Mouse (Mus musculus): ENCODE results near the gene Abca1. TPM values are rescaled to one million over a fixed set of nuclear protein-coding genes. Genes with fewer than 3 reads are reported as not detected.

Gene Abca1
- total and polyA plus RNA-seq, 2 experiments from 2014 or later: 8.8 to 43.5 TPM

GRCm38 (mm10) chr4:53137087-53137486 is 22.6 kb downstream of the Abca1 start:
- no peak for ATAC-seq
- no peak overlapping the region for H3K27ac ChIP-seq
- no peaks in the 10 kb centered on the region for H3K27me3 ChIP-seq (ENCODE audit: insufficient read depth, low read length)
- no peak overlapping the region for H3K4me2 ChIP-seq (ENCODE audit: low read depth, low read length)
- no peaks in the 10 kb centered on the region for H3K4me1 ChIP-seq (ENCODE audit: insufficient read depth, low read length)
- H3K4me3 ChIP-seq (ENCODE audit: low read length): no peak overlapping the region
- DNase-seq (ENCODE audit: low spot score): no peak
- no peaks in the 10 kb centered on the region for H3K36me3 ChIP-seq (ENCODE audit: insufficient read depth, low read length)
- 79% methylated on average over 2 of the region's 2 CpGs for WGBS
- H3K9me3 ChIP-seq (ENCODE audit: low read length): no peaks in the 10 kb centered on the region
- no peak overlapping the region for H3K9ac ChIP-seq (replicated peaks; ENCODE audit: low read length)
- TF ChIP-seq CTCF (IDR thresholded peaks at IDR 0.05; ENCODE audit: low read depth): no peak

GRCm38 (mm10) chr4:53134816-53135215 is 24.9 kb downstream of the Abca1 start:
- TF ChIP-seq CTCF (IDR thresholded peaks at IDR 0.05; ENCODE audit: low read depth): no peak

GRCm38 (mm10) chr4:53133995-53134394 is 25.7 kb downstream of the Abca1 start:
- Histone ChIP-seq H3K4me3 (ENCODE audit: low read length) (no peak overlapping the region), H3K4me1 (ENCODE audit: insufficient read depth, low read length) (no peaks in the 10 kb centered on the region), H3K27me3 (ENCODE audit: insufficient read depth, low read length) (no peaks in the 10 kb centered on the region), H3K36me3 (ENCODE audit: insufficient read depth, low read length) (peaks cover 3% of the 10 kb centered on the region; the same call in 1 of the 2 replicates), H3K27ac (no peak overlapping the region), H3K4me2 (ENCODE audit: low read depth, low read length) (no peak overlapping the region), H3K9ac (replicated peaks; ENCODE audit: low read length) (no peak overlapping the region), H3K9me3 (ENCODE audit: low read length) (no peaks in the 10 kb centered on the region)
- 83% methylated on average over 4 of the region's 4 CpGs for WGBS
- ATAC-seq: no peak
- no peak for DNase-seq (ENCODE audit: low spot score)
- TF ChIP-seq CTCF (IDR thresholded peaks at IDR 0.05; ENCODE audit: low read depth): no peak

More at GRCm38 (mm10) chr4:53134816-53135215, 24.9 kb downstream of the Abca1 start:
- WGBS: 73% methylated on average over 7 of the region's 7 CpGs
- peaks cover 2% of the 10 kb centered on the region; the same call in 1 of the 2 replicates for H3K36me3 ChIP-seq (ENCODE audit: insufficient read depth, low read length)
- no peak overlapping the region for H3K9ac ChIP-seq (replicated peaks; ENCODE audit: low read length)
- H3K27me3 ChIP-seq (ENCODE audit: insufficient read depth, low read length): no peaks in the 10 kb centered on the region
- no peaks in the 10 kb centered on the region for H3K4me1 ChIP-seq (ENCODE audit: insufficient read depth, low read length)
- ATAC-seq: no peak
- H3K4me2 ChIP-seq (ENCODE audit: low read depth, low read length): no peak overlapping the region
- DNase-seq (ENCODE audit: low spot score): no peak
- H3K27ac ChIP-seq: no peak overlapping the region
- H3K4me3 ChIP-seq (ENCODE audit: low read length): no peak overlapping the region
- H3K9me3 ChIP-seq (ENCODE audit: low read length): no peaks in the 10 kb centered on the region

GRCm38 (mm10) chr4:53131538-53131937 is 28.2 kb downstream of the Abca1 start:
- Histone ChIP-seq H3K9ac (replicated peaks; ENCODE audit: low read length) (no peak overlapping the region), H3K9me3 (ENCODE audit: low read length) (no peaks in the 10 kb centered on the region), H3K27ac (no peak overlapping the region), H3K4me2 (ENCODE audit: low read depth, low read length) (no peak overlapping the region), H3K36me3 (ENCODE audit: insufficient read depth, low read length) (peaks cover 3% of the 10 kb centered on the region; the same call in 1 of the 2 replicates), H3K4me1 (ENCODE audit: insufficient read depth, low read length) (no peaks in the 10 kb centered on the region), H3K27me3 (ENCODE audit: insufficient read depth, low read length) (no peaks in the 10 kb centered on the region), H3K4me3 (ENCODE audit: low read length) (no peak overlapping the region)
- DNase-seq (ENCODE audit: low spot score) (no peak), ATAC-seq (no peak)
- 88% methylated on average over 5 of the region's 5 CpGs for WGBS
- no peak for TF ChIP-seq CTCF (IDR thresholded peaks at IDR 0.05; ENCODE audit: low read depth)

GRCm38 (mm10) chr4:53130622-53131517 is 28.8 kb downstream of the Abca1 start:
- TF ChIP-seq CTCF (IDR thresholded peaks at IDR 0.05; ENCODE audit: low read depth): no peak
- H3K27ac ChIP-seq: no peak overlapping the region
- H3K9ac ChIP-seq (replicated peaks; ENCODE audit: low read length): no peak overlapping the region
- H3K9me3 ChIP-seq (ENCODE audit: low read length): no peaks in the 10 kb centered on the region
- H3K4me3 ChIP-seq (ENCODE audit: low read length): no peak overlapping the region
- H3K4me1 ChIP-seq (ENCODE audit: insufficient read depth, low read length): no peaks in the 10 kb centered on the region
- no peak for ATAC-seq
- DNase-seq (ENCODE audit: low spot score): no peak
- no peak overlapping the region for H3K4me2 ChIP-seq (ENCODE audit: low read depth, low read length)
- WGBS: 77% methylated on average over 6 of the region's 6 CpGs
- peaks cover 3% of the 10 kb centered on the region; the same call in 1 of the 2 replicates for H3K36me3 ChIP-seq (ENCODE audit: insufficient read depth, low read length)
- no peaks in the 10 kb centered on the region for H3K27me3 ChIP-seq (ENCODE audit: insufficient read depth, low read length)

GRCm38 (mm10) chr4:53129716-53130301 is 29.9 kb downstream of the Abca1 start:
- 90% methylated on average over 11 of the region's 11 CpGs for WGBS
- Histone ChIP-seq H3K27ac (no peak overlapping the region), H3K27me3 (ENCODE audit: insufficient read depth, low read length) (no peaks in the 10 kb centered on the region), H3K9me3 (ENCODE audit: low read length) (no peaks in the 10 kb centered on the region), H3K9ac (replicated peaks; ENCODE audit: low read length) (no peak overlapping the region), H3K36me3 (ENCODE audit: insufficient read depth, low read length) (peaks cover 3% of the 10 kb centered on the region; the same call in 1 of the 2 replicates), H3K4me2 (ENCODE audit: low read depth, low read length) (no peak overlapping the region), H3K4me3 (ENCODE audit: low read length) (no peak overlapping the region), H3K4me1 (ENCODE audit: insufficient read depth, low read length) (no peaks in the 10 kb centered on the region)
- ATAC-seq (no peak), DNase-seq (ENCODE audit: low spot score) (no peak)
- no peak for TF ChIP-seq CTCF (IDR thresholded peaks at IDR 0.05; ENCODE audit: low read depth)

All from hindbrain, postnatal 0 days (tissue).